ENCODE assay signal across 14 mouse cellular contexts in genomic region chr12:112850344-112850743, GRCm38 (mm10). TPM values are rescaled to one million over a fixed set of nuclear protein-coding genes. Genes with fewer than 3 reads are reported as not detected.
"Had no signal": no experiment of that assay in that cellular context is flagged by ENCODE, and none has a peak within 500 bp of the region (broad histone marks: within the 10 kb centered on the region; RNA-seq: fewer than 3 reads in every experiment).

No protein-coding gene starts in this region.

- ATAC-seq: midbrain, embryonic 13.5 days had no signal

- DNase-seq: kidney, adult 8-10 months; kidney, postnatal 10 days; kidney, postnatal 4 days; lung, adult 2 months; lung, postnatal 36 days; right cerebral cortex, adult 18-20 months; right cerebral cortex, postnatal 25 days had no signal

RNA-seq across cellular contexts. Expression of gene Gpr132, which starts 17.7 kb away (rescaled TPM):
- total RNA-seq: layer of hippocampus, adult 2 months; layer of hippocampus, postnatal 10 days; left cerebral cortex, postnatal 10 days had no signal
- polyA plus RNA-seq: limb, embryonic 10.5 days; midbrain, embryonic 13.5 days; neural tube, embryonic 11.5 days had no signal

RNA-seq across cellular contexts. Expression of gene Ahnak2, which starts 47.9 kb away (rescaled TPM):
- total RNA-seq: megakaryocyte progenitor cell, adult 5-6 weeks had no signal
